Mouse (Mus musculus): ENCODE measurements around the gene Etnk1. TPM values are rescaled to one million over a fixed set of nuclear protein-coding genes. Genes with fewer than 3 reads are reported as not detected.

The Etnk1 gene
- polyA plus RNA-seq, 1 experiment: 38.3 TPM

DNA sequence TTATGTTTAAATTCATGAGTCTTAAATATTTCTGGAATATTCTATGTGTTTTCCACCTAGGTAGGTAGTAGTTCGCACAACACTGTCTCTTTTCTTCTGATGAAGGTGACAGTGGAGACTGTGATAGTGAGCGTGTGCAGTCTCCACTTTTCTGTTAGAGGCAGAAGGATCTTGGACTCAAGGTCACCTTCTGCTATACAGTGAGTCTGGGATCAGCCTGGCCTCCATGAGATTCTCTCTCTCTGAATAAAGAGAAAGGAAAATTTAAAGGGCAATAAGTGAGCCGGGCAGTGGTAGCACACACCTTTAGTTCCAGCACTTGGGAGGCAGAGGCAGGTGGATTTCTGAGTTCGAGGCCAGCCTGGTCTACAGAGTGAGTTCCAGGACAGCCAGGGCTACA lies 24.2 kb upstream of the Etnk1 start:
- H3K4me3 ChIP-seq (ENCODE audit: extremely low read depth, insufficient read depth, insufficient read length): no peak overlapping the region
- no peak for TF ChIP-seq POLR2A (IDR thresholded peaks at IDR 0.05; ENCODE audit: low read depth, low read length)
- no peak for TF ChIP-seq CTCF (IDR thresholded peaks at IDR 0.05; ENCODE audit: extremely low read depth, insufficient read depth, insufficient read length, insufficient replicate concordance)
- H3K27ac ChIP-seq (ENCODE audit: insufficient read depth, low read length): no peak overlapping the region
- WGBS: 94% methylated on average over 4 of the region's 4 CpGs
- no peaks in the 10 kb centered on the region for H3K27me3 ChIP-seq (ENCODE audit: control insufficient read depth, insufficient read depth, low read length)
- peaks cover 15% of the 10 kb centered on the region for H3K4me1 ChIP-seq (ENCODE audit: control insufficient read depth, insufficient read depth, insufficient read length)
- DNase-seq (ENCODE audit: low read depth in 1 of 2, low spot score in 2 of 2): no peak
- H3K36me3 ChIP-seq (ENCODE audit: control insufficient read depth, insufficient read depth, low read length): no peaks in the 10 kb centered on the region

DNA sequence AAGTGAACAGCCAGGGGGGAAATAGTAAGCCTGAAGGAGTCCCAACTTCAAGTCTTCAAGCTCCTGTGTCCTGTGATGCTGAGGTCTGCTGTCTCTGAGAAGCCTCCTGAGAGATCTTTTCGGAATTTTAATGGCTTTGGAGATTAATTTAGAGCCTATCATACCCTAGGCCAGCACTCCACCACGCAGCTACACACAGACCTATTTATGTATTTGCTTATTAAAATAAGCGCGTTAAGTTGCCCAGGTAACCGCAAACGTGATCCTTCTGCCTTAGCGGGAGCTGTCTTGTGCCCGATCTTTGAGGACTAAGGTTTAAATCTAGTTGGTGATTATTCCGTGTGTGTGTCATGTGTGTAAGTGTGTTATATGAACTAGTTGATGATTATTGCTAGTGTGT lies 23.7 kb upstream of the Etnk1 start:
- no peak overlapping the region for H3K27ac ChIP-seq (ENCODE audit: insufficient read depth, low read length)
- WGBS: 93% methylated on average over 9 of the region's 9 CpGs
- H3K4me1 ChIP-seq (ENCODE audit: control insufficient read depth, insufficient read depth, insufficient read length): peaks cover 15% of the 10 kb centered on the region
- H3K27me3 ChIP-seq (ENCODE audit: control insufficient read depth, insufficient read depth, low read length): no peaks in the 10 kb centered on the region
- no peaks in the 10 kb centered on the region for H3K36me3 ChIP-seq (ENCODE audit: control insufficient read depth, insufficient read depth, low read length)
- DNase-seq (ENCODE audit: low read depth in 1 of 2, low spot score in 2 of 2): no peak
- H3K4me3 ChIP-seq (ENCODE audit: extremely low read depth, insufficient read depth, insufficient read length): no peak overlapping the region
- no peak for TF ChIP-seq POLR2A (IDR thresholded peaks at IDR 0.05; ENCODE audit: low read depth, low read length)
- no peak for TF ChIP-seq CTCF (IDR thresholded peaks at IDR 0.05; ENCODE audit: extremely low read depth, insufficient read depth, insufficient read length, insufficient replicate concordance)

GRCm38 (mm10) chr6:143143775-143144273 lies 23.2 kb upstream of the Etnk1 start:
- H3K27ac ChIP-seq (ENCODE audit: insufficient read depth, low read length): no peak overlapping the region
- WGBS: 85% methylated on average over 19 of the region's 19 CpGs
- DNase-seq (ENCODE audit: low read depth in 1 of 2, low spot score in 2 of 2): no peak
- H3K36me3 ChIP-seq (ENCODE audit: control insufficient read depth, insufficient read depth, low read length): no peaks in the 10 kb centered on the region
- H3K27me3 ChIP-seq (ENCODE audit: control insufficient read depth, insufficient read depth, low read length): no peaks in the 10 kb centered on the region
- TF ChIP-seq POLR2A (IDR thresholded peaks at IDR 0.05; ENCODE audit: low read depth, low read length) (no peak), CTCF (IDR thresholded peaks at IDR 0.05; ENCODE audit: extremely low read depth, insufficient read depth, insufficient read length, insufficient replicate concordance) (no peak)
- no peak overlapping the region for H3K4me3 ChIP-seq (ENCODE audit: extremely low read depth, insufficient read depth, insufficient read length)
- peaks cover 15% of the 10 kb centered on the region for H3K4me1 ChIP-seq (ENCODE audit: control insufficient read depth, insufficient read depth, insufficient read length)

GRCm38 (mm10) chr6:143144556-143144955 lies 22.5 kb upstream of the Etnk1 start:
- H3K4me1 ChIP-seq (ENCODE audit: control insufficient read depth, insufficient read depth, insufficient read length): peaks cover 17% of the 10 kb centered on the region
- H3K27ac ChIP-seq (ENCODE audit: insufficient read depth, low read length): no peak overlapping the region
- no peak for DNase-seq (ENCODE audit: low read depth in 1 of 2, low spot score in 2 of 2)
- TF ChIP-seq POLR2A (IDR thresholded peaks at IDR 0.05; ENCODE audit: low read depth, low read length) (no peak), CTCF (IDR thresholded peaks at IDR 0.05; ENCODE audit: extremely low read depth, insufficient read depth, insufficient read length, insufficient replicate concordance) (no peak)
- WGBS: 90% methylated on average over 2 of the region's 2 CpGs
- H3K27me3 ChIP-seq (ENCODE audit: control insufficient read depth, insufficient read depth, low read length): no peaks in the 10 kb centered on the region
- H3K36me3 ChIP-seq (ENCODE audit: control insufficient read depth, insufficient read depth, low read length): no peaks in the 10 kb centered on the region
- no peak overlapping the region for H3K4me3 ChIP-seq (ENCODE audit: extremely low read depth, insufficient read depth, insufficient read length)

DNA sequence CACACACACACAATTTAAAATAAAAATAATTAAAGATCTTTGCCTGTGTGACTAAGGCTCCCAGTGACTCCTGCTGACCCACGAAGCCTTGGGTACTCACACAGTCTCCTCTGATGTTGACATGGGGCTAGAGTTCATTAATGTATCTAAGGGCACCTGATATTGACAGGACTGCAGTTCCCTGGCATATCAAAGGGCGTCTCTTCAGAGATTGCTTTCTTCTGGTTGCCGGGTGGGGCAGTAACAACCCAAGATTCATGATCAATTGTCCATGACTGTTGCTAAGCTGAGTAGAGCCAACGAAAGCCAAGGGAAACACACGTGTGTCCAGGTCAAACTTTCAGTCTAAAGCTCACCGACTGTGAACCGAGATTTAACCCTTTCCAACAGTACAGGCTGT lies 22.0 kb upstream of the Etnk1 start:
- Histone ChIP-seq H3K27ac (ENCODE audit: insufficient read depth, low read length) (no peak overlapping the region), H3K4me3 (ENCODE audit: extremely low read depth, insufficient read depth, insufficient read length) (no peak overlapping the region), H3K4me1 (ENCODE audit: control insufficient read depth, insufficient read depth, insufficient read length) (peaks cover 17% of the 10 kb centered on the region), H3K36me3 (ENCODE audit: control insufficient read depth, insufficient read depth, low read length) (no peaks in the 10 kb centered on the region), H3K27me3 (ENCODE audit: control insufficient read depth, insufficient read depth, low read length) (no peaks in the 10 kb centered on the region)
- 41% methylated on average over 7 of the region's 7 CpGs for WGBS
- peak; percentile 34 to 80 for DNase-seq (ENCODE audit: low read depth in 1 of 2, low spot score in 2 of 2)
- no peak for TF ChIP-seq CTCF (IDR thresholded peaks at IDR 0.05; ENCODE audit: extremely low read depth, insufficient read depth, insufficient read length, insufficient replicate concordance)
- TF ChIP-seq POLR2A (IDR thresholded peaks at IDR 0.05; ENCODE audit: low read depth, low read length): no peak

DNA sequence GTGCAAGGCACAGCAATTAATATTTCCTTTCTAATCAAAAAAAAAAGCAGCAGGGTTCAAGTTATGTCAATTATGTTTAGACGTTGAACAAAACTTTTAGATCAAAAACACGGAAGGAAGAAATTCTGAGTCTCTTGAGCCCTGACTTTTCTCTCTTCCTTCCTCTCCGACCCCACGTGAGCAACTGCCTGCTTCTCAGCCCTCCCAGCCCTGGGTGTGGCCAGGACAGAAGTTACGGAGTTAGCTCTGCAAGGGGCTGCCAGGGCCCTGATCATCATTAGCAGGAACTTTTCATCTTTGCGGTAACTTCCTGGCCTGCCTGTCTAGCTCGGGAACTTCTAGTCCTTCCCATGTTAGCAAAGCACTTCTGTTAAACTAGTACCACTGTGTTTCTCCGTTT lies 20.3 kb upstream of the Etnk1 start:
- TF ChIP-seq POLR2A (IDR thresholded peaks at IDR 0.05; ENCODE audit: low read depth, low read length): no peak
- TF ChIP-seq CTCF (IDR thresholded peaks at IDR 0.05; ENCODE audit: extremely low read depth, insufficient read depth, insufficient read length, insufficient replicate concordance): no peak
- 2% methylated on average over 8 of the region's 8 CpGs for WGBS

GRCm38 (mm10) chr6:143148868-143149267 lies 18.2 kb upstream of the Etnk1 start:
- TF ChIP-seq CTCF (IDR thresholded peaks at IDR 0.05; ENCODE audit: extremely low read depth, insufficient read depth, insufficient read length, insufficient replicate concordance): no peak
- TF ChIP-seq POLR2A (IDR thresholded peaks at IDR 0.05; ENCODE audit: low read depth, low read length): no peak
- Histone ChIP-seq H3K4me1 (ENCODE audit: control insufficient read depth, insufficient read depth, insufficient read length) (peaks cover 29% of the 10 kb centered on the region), H3K36me3 (ENCODE audit: control insufficient read depth, insufficient read depth, low read length) (no peaks in the 10 kb centered on the region), H3K27ac (ENCODE audit: insufficient read depth, low read length) (no peak overlapping the region), H3K27me3 (ENCODE audit: control insufficient read depth, insufficient read depth, low read length) (no peaks in the 10 kb centered on the region), H3K4me3 (ENCODE audit: extremely low read depth, insufficient read depth, insufficient read length) (no peak overlapping the region)
- peak in 1 of 2 experiments; percentile 34 for DNase-seq (ENCODE audit: low read depth in 1 of 2, low spot score in 2 of 2)

More for the DNA sequence above, 20.3 kb upstream of the Etnk1 start:
- Histone ChIP-seq H3K27ac (ENCODE audit: insufficient read depth, low read length) (peak overlapping the region; percentile 70), H3K4me1 (ENCODE audit: control insufficient read depth, insufficient read depth, insufficient read length) (peaks cover 21% of the 10 kb centered on the region), H3K27me3 (ENCODE audit: control insufficient read depth, insufficient read depth, low read length) (no peaks in the 10 kb centered on the region), H3K4me3 (ENCODE audit: extremely low read depth, insufficient read depth, insufficient read length) (peak overlapping the region; percentile 19; the same call in 1 of the 2 replicates), H3K36me3 (ENCODE audit: control insufficient read depth, insufficient read depth, low read length) (no peaks in the 10 kb centered on the region)
- DNase-seq (ENCODE audit: low read depth in 1 of 2, low spot score in 2 of 2): peak; percentile 69 to 82
